Mouse (Mus musculus) MN1 (cell line): Measurements from ENCODE around the gene Ccl12.

ENCODE experiments used
- DNase-seq: peaks from one replicate; pipeline ENCODE4 v3.0.0-alpha.2; 2016; ENCODE audit warnings: low spot score

Gene Ccl12

GRCm38 (mm10) chr11:82139492-82140094 lies 37.9 kb downstream of the Ccl12 start:
- no peak for DNase-seq
